Mouse (Mus musculus) neural tube, embryonic 15.5 days (tissue): ENCODE results near the gene Med25. TPM values are rescaled to one million over a fixed set of nuclear protein-coding genes. Genes with fewer than 3 reads are reported as not detected.
A peak's percentile ranks its signal among the peaks of the same experiment; 100 is the strongest.

Experiments used
- ATAC-seq: fragments of 200-750 bp; cut with Nextera tagmentation; 2 replicates; pipeline ENCODE4 v1.8.0; 2017; ENCODE audit warnings: mild to moderate bottlenecking, moderate TSS enrichment, moderate library complexity; ENCODE audit not compliant: low FRiP score
- H3K27ac ChIP-seq: fragments of 300-500 bp; sonication (generic); replicated peaks from 2 replicates; pipeline ENCODE4 v1.5.1; 2015; ENCODE audit warnings: mild to moderate bottlenecking, inconsistent platforms
- H3K27me3 ChIP-seq: fragments of 300-500 bp; sonication (generic); replicated peaks from 2 replicates; pipeline ENCODE4 v1.6.1; 2015; ENCODE audit warnings: inconsistent platforms
- H3K36me3 ChIP-seq: fragments of 300-500 bp; sonication (generic); 2 replicates; pipeline ENCODE4 v1.6.1; 2015; ENCODE audit warnings: inconsistent platforms
- H3K4me1 ChIP-seq: fragments of 300-500 bp; sonication (generic); 2 replicates; pipeline ENCODE4 v1.6.1; 2015; ENCODE audit warnings: inconsistent platforms
- H3K4me2 ChIP-seq: fragments of 300-500 bp; sonication (generic); 2 replicates; pipeline ENCODE4 v1.6.1; 2015; ENCODE audit warnings: inconsistent platforms, mild to moderate bottlenecking, moderate library complexity
- H3K4me3 ChIP-seq: fragments of 300-500 bp; sonication (generic); replicated peaks from 2 replicates; pipeline ENCODE4 v1.5.1; 2015; ENCODE audit warnings: mild to moderate bottlenecking, inconsistent platforms
- H3K9ac ChIP-seq: fragments of 300-500 bp; sonication (generic); replicated peaks from 2 replicates; pipeline ENCODE4 v1.6.1; 2015; ENCODE audit warnings: mild to moderate bottlenecking, inconsistent platforms
- H3K9me3 ChIP-seq: fragments of 300-500 bp; sonication (generic); replicated peaks from 2 replicates; pipeline ENCODE4 v1.6.1; 2016; ENCODE audit warnings: inconsistent platforms
- WGBS: fragments of 180-500 bp; shearing (Covaris S2); methylation state at CpG from one replicate; pipeline ENCODE4 v1.1.7; 2015; ENCODE audit warnings: mixed read lengths; 5-methylcytosine and 5-hydroxymethylcytosine counted together
- polyA plus RNA-seq: library from polyadenylated mRNA; unstranded; fragments of >200 nt; fragmentation: Nextera tagmentation; extraction: Ambion mirVana; gene quantifications from 2 replicates; pipeline ENCODE4 v1.2.1, GENCODE M21; 2015

Gene Med25
- polyA plus RNA-seq, 1 experiment from 2014 or later = 141 TPM

DNA sequence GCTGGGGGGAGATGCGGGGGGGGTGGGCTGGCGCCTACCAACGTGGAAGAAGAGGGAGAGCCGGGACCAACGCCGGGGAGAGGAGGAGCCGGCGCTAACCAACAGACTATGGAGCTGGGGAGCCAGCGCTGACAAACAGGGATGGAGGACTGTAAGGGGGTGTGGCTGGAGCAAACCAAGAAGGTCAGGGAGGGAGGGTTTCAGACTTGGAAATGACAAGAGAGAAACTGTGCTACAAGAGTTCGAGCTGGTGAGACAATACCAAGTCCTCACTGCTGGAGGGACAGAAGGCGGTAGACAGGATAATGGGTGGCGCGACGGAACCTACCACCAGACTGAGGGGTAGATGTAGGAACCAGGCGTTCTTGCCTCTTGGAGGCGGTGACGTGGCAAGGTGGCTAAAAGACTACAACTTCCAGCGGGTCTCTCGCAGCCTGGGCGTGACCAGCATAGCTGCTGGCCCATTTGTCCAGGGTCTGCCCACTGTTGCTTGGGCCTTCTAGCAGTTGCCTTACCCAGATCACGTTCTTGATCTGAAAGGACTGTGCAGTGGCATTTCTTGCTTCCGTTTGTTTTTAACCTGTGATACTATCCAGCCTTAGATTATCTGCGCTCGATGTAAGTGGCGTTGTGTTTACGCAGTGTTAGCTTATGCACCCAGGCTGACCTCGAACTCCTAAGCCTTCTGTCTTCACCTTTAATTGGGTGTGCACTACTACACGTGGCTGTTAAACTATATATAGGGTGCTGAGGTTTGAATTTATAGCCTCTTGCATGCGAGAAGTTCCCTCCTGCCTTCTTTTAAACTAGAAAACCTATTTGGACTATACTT is 22.6 kb downstream of the Med25 start, which contains the start of gene Ptov1:
Gene Ptov1 (minus strand): TSS at position 92 of the 832 bp plus-strand sequence.
- WGBS = 7% methylated on average over 29 of the region's 29 CpGs
- no peaks in the 10 kb centered on the region for H3K9me3 ChIP-seq

DNA sequence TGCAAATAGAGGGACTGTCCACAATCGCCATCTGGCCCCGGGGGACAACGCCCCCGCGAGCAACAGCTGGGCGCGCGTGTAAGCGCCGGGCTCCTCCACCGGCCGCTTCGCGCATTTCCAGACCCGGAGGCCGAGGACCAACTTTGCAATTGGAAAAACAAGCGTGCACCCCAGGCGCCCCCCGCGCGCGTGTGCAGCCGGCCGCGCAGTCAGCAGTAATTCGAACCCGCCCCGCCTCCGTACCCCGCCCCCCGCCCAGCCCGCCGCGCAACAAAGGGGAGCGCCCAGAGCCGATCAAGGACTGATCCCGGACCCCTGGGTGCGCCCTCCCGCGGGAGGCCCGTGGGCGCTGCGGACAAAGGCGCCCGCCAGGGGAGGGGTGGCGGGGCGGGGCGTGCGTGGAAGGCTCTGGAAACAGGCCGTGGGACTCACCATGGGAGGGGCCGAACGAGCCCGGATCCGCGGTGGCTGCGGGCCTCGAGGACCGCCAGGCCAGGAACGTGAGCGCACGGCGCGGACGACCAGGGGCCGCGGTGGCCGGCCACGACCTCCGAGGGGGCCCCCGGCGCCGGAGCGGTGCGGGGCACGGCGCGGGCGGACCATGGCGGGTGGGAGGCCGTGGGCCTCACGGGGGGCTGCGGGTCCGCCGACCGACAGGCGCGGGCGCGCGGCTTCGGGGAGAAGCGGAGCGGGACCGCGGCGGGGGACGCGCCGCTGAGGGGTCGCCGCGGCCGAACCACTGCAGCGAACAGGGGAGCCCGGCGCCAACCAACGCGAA is 23.4 kb downstream of the Med25 start:
- ATAC-seq = peak; percentile 43
- H3K4me2 ChIP-seq = peak overlapping the region; percentile 80
- peak overlapping the region; percentile 96 for H3K9ac ChIP-seq
- no peaks in the 10 kb centered on the region for H3K9me3 ChIP-seq
- H3K4me3 ChIP-seq = peak overlapping the region; percentile 75
- H3K4me1 ChIP-seq = peaks cover 55% of the 10 kb centered on the region
- no peaks in the 10 kb centered on the region for H3K27me3 ChIP-seq
- peak overlapping the region; percentile 99 for H3K27ac ChIP-seq
- peaks cover 16% of the 10 kb centered on the region for H3K36me3 ChIP-seq
- under 1% methylated on average over 68 of the region's 108 CpGs for WGBS

More for the DNA sequence above, 22.6 kb downstream of the Med25 start, which contains the start of gene Ptov1:
- Histone ChIP-seq H3K27ac (peak within 1 kb of the TSS; percentile 99), H3K4me3 (peak within 1 kb of the TSS; percentile 75), H3K4me1 (peaks cover 47% of the 10 kb centered on the region), H3K4me2 (peak within 1 kb of the TSS; percentile 80), H3K36me3 (peaks cover 8% of the 10 kb centered on the region; the same call in 1 of the 2 replicates), H3K27me3 (no peaks in the 10 kb centered on the region), H3K9ac (peak within 1 kb of the TSS; percentile 96)
- peak; percentile 96 for ATAC-seq

DNA sequence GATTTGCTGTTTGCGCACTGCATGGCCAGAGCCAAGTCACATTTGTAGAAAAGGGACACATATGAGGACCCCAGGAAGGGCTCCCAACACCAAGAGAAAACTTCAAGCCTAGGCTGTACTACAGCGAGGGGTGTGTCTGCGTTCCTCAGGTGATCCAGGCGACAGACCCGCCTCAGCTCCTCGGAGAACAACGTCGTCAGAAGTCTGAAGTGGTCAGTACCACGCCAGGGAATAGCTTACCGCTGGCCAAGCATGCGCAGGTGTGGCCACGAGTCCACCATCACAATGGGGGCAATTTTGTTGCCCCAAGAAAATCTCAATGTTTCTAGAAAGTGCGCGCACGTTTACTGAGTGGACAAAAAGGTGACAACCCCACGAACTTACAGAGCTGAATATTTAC is 24.0 kb downstream of the Med25 start:
- Histone ChIP-seq H3K4me3 (peak overlapping the region; percentile 75), H3K27ac (peak overlapping the region; percentile 99), H3K4me1 (peaks cover 55% of the 10 kb centered on the region), H3K4me2 (peak overlapping the region; percentile 80), H3K9ac (peak overlapping the region; percentile 96), H3K36me3 (peaks cover 23% of the 10 kb centered on the region), H3K27me3 (no peaks in the 10 kb centered on the region), H3K9me3 (no peaks in the 10 kb centered on the region)
- no peak for ATAC-seq
- 5% methylated on average over 16 of the region's 16 CpGs for WGBS

DNA sequence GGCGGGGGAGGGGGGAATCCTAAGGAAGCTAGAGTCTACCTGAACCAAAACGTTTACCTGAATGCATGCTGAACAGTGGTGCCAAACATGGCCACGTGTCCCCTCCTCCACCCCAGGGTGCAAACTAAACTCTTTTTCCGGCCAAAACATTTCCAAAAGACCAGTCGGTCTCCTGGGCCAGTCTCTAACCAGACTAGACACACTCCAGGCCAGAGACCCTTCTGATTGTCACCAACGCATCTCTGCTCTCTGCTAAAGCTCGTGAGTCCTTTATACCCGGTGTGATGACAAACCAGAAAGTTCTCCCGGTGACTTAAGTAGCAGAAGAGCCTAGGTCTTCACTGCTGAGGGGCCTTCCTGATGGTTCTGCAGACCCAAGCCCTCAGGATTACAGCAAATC is 24.7 kb downstream of the Med25 start:
- H3K9me3 ChIP-seq = no peaks in the 10 kb centered on the region

DNA sequence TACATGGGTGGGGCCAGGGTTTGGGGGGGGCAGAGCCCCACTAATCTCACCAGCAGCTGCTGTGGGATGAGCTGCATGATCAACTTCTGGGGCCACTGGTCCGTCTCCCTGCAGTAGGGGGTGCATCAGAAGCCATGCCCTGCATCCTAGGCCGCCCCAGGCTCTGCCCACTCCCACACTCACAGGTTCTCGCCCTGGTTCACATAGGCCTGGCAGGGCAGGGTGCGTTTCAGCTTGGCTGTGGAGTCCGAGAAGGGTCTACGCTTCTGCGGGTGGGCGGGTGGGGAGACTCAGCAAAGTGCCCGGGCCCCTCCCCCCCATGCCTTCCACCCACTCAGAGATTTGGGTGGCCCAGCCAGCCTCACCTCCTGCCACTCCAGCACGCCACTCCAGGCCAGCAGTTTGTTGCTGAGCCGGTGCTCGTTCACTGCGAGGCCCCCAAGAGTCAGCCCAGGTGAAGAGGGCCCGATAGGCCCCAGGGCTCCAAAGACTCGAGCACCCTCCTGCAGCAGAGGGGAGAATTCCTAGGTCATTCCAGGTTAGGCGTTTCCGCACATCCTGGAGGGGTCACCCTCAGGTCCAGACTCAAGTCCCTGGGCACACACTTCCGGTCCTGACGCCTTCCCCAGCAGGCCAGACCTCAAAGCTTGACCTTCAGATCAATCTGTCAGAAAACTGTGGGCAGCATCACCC is 25.4 kb downstream of the Med25 start:
- peak overlapping the region; percentile 75 for H3K4me3 ChIP-seq
- H3K9me3 ChIP-seq = no peaks in the 10 kb centered on the region
- peak overlapping the region; percentile 96 for H3K9ac ChIP-seq
- 77% methylated on average over 19 of the region's 19 CpGs for WGBS
- peak overlapping the region; percentile 80 for H3K4me2 ChIP-seq
- H3K36me3 ChIP-seq = peaks cover 36% of the 10 kb centered on the region
- peaks cover 55% of the 10 kb centered on the region for H3K4me1 ChIP-seq
- ATAC-seq = no peak
- H3K27me3 ChIP-seq = no peaks in the 10 kb centered on the region
- H3K27ac ChIP-seq = peak overlapping the region; percentile 68; the same call in 1 of the 2 replicates

More for the DNA sequence above, 24.7 kb downstream of the Med25 start:
- WGBS = 47% methylated on average over 9 of the region's 9 CpGs
- H3K27me3 ChIP-seq = no peaks in the 10 kb centered on the region
- peak overlapping the region; percentile 99; the same call in 1 of the 2 replicates for H3K27ac ChIP-seq
- H3K4me1 ChIP-seq = peaks cover 55% of the 10 kb centered on the region
- ATAC-seq = no peak
- peaks cover 29% of the 10 kb centered on the region for H3K36me3 ChIP-seq
- H3K4me2 ChIP-seq = peak overlapping the region; percentile 80
- H3K9ac ChIP-seq = peak overlapping the region; percentile 96
- peak overlapping the region; percentile 75 for H3K4me3 ChIP-seq

DNA sequence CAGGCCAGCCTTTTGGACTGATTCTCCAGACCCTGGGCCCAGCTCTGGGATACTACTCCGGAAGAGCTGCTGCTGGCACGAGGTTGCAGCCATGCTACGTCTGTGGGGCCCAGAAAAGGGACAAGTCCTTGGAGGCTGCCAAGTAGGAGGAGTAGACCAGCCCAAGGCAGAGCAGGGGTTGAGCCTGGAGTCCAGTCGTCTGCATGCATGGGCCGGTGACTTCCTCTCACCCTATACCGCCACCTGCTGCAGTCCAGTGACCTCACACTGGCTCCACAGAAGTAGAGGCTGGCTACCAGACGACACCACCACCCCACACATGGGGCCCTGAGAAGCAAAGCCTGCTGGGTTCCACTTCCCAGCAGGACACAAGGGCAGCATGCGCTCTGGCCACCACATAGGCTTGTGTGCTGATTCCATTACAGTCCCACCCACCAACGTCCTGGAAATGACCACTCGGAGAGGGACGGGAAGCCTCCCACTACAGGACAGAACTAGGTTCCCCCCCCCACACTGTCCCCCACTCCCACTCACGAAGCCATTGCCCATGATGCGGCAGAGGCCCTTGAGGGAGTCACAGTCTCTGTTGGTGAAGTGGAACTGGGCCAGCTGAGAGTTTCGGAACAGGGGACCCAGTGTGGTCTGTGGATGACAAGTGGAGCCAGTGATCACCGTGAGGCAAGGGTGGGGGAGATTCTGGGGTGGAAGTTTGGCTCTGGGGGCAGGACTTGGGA is 26.1 kb downstream of the Med25 start:
- Histone ChIP-seq H3K4me3 (peak overlapping the region; percentile 75), H3K27ac (peak overlapping the region; percentile 68), H3K4me1 (peaks cover 56% of the 10 kb centered on the region), H3K9me3 (no peaks in the 10 kb centered on the region), H3K36me3 (peaks cover 43% of the 10 kb centered on the region), H3K4me2 (peak overlapping the region; percentile 80), H3K27me3 (no peaks in the 10 kb centered on the region), H3K9ac (peak overlapping the region; percentile 9; the same call in 1 of the 2 replicates)
- 50% methylated on average over 15 of the region's 15 CpGs for WGBS
- no peak for ATAC-seq

DNA sequence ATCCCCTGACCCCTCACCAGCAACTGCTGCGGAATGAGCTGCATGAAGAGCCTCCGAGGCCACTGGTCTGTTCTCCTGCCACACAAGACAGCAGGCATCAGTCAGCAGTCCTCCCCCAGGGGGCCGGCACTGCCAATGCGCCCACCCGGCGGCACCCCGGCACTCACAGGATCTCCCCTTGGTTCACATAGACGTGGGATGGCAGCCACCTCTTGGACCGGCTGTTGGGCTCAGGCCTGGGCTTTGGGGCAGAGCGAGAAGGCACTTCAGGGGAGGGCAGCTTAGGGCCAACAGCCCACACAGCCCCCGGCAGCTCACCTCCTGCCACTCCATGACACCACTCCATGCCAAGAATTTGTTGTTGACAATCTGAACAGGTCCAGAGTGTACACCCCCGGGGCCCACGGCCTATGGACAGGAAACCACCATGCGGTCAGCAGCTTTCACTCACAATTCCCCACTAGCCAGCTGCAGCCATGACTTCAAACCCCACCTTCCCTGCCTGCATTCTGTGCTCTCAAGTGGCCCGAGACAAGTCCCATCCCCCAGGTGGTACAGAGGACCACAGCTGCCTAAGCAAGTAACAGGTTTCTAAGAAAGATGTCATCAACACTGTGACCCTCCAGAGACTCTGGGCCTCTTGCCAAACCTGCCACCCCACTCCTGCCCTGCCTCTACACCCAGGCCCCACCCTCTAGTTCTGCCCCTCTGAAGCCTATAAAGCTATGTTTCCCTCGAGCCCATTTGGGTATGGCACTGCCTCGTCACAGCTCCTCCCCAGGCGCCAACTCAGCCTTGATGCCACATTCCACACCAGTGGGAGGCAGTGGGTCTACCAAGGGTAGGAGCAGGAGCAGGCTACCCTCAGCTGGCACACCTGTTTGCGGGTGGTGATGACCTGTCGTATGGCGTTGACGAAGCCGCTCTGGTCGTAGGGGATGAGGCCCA is 27.6 kb downstream of the Med25 start:
- H3K4me3 ChIP-seq = no peak overlapping the region
- H3K9me3 ChIP-seq = no peaks in the 10 kb centered on the region
- H3K4me1 ChIP-seq = peaks cover 62% of the 10 kb centered on the region
- peak overlapping the region; percentile 80; the same call in 1 of the 2 replicates for H3K4me2 ChIP-seq
- peaks cover 45% of the 10 kb centered on the region for H3K36me3 ChIP-seq
- peak overlapping the region; percentile 68 for H3K27ac ChIP-seq
- no peak overlapping the region for H3K9ac ChIP-seq
- no peaks in the 10 kb centered on the region for H3K27me3 ChIP-seq
- ATAC-seq = no peak
- 83% methylated on average over 24 of the region's 24 CpGs for WGBS

DNA sequence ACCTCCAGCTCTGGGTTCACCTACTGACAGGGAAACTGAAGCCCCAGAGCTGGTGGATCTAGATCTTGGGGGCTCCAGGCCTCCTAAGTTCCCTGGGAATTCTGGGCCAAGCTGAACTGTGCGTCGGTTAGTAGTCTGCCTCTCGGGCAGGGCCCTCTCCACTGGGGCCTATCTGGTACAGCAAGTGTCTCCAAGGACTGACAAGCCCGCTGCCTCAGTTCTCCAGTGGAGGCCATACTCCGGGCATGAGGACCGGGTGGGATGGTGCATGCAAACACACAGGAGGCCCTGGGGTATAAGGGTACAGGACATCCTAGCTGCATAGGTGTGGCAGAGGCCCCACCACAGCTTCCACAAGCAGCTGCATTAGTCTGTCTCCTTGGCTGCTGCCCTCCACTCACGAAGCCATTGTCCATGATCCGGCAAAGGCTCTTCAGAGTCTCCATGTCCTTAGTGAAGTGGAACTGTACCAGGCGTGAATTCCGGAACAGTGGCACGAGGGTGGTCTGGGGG is 28.5 kb downstream of the Med25 start:
- 88% methylated on average over 11 of the region's 11 CpGs for WGBS
- H3K9me3 ChIP-seq = no peaks in the 10 kb centered on the region
- no peak overlapping the region for H3K9ac ChIP-seq
- ATAC-seq = no peak
- no peak overlapping the region for H3K4me3 ChIP-seq
- no peak overlapping the region for H3K27ac ChIP-seq
- peaks cover 45% of the 10 kb centered on the region for H3K36me3 ChIP-seq
- no peaks in the 10 kb centered on the region for H3K27me3 ChIP-seq
- peaks cover 70% of the 10 kb centered on the region for H3K4me1 ChIP-seq
- no peak overlapping the region for H3K4me2 ChIP-seq

DNA sequence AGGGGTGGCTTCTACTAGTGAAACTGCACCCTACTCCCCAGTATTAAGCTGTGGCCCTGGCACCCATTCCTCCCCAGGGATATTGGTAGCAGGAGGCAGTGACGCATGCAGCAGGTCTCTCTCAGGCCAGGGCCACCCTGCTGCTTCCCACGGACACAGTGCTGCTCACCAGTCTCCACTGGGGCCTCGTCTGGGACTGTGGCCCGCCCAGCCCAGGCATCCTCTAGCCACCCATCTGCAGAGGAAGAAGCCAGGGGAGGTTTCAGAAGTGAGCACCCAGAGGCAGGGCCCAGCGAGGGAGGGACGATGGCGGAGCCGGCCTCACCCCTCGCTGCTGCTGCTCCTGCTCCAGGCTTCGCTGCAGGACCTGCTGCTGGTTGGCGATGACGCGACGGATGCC is 29.3 kb downstream of the Med25 start:
- ATAC-seq = no peak
- WGBS = 91% methylated on average over 14 of the region's 14 CpGs
- Histone ChIP-seq H3K27me3 (no peaks in the 10 kb centered on the region), H3K27ac (no peak overlapping the region), H3K4me2 (no peak overlapping the region), H3K36me3 (peaks cover 45% of the 10 kb centered on the region), H3K4me3 (no peak overlapping the region), H3K9ac (no peak overlapping the region), H3K4me1 (peaks cover 71% of the 10 kb centered on the region), H3K9me3 (no peaks in the 10 kb centered on the region)

DNA sequence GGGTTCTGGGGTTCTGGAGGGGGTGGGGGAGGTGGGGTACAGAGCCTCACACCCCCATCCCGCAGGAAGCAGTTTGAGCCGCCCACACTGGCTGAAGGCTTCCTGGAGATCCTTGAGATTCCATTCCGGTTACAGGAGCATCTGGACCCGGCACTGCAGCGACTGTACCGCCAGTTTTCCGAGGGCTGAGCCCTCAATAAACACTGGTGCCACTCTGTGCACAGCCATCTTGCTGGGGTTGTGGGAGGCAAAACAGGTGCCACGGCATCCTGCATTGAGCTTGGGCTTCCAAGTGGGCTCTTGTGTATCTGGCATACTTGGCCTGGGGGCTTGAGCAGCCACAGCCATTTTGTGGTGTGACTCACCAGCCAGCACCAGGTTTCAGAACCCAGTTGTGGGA is 30.1 kb downstream of the Med25 start:
- Histone ChIP-seq H3K4me1 (peaks cover 70% of the 10 kb centered on the region), H3K36me3 (peaks cover 45% of the 10 kb centered on the region), H3K4me2 (no peak overlapping the region), H3K9me3 (no peaks in the 10 kb centered on the region), H3K9ac (no peak overlapping the region), H3K27ac (no peak overlapping the region), H3K27me3 (no peaks in the 10 kb centered on the region), H3K4me3 (no peak overlapping the region)
- ATAC-seq = no peak
- 87% methylated on average over 8 of the region's 8 CpGs for WGBS
